Mouse (Mus musculus): ENCODE results near the gene Adh7. TPM values are rescaled to one million over a fixed set of nuclear protein-coding genes. Genes with fewer than 3 reads are reported as not detected.

The Adh7 gene
- not detected in 2 replicates for polyA plus RNA-seq (2014; fragmentation: Nextera tagmentation; extraction: Ambion mirVana)

DNA sequence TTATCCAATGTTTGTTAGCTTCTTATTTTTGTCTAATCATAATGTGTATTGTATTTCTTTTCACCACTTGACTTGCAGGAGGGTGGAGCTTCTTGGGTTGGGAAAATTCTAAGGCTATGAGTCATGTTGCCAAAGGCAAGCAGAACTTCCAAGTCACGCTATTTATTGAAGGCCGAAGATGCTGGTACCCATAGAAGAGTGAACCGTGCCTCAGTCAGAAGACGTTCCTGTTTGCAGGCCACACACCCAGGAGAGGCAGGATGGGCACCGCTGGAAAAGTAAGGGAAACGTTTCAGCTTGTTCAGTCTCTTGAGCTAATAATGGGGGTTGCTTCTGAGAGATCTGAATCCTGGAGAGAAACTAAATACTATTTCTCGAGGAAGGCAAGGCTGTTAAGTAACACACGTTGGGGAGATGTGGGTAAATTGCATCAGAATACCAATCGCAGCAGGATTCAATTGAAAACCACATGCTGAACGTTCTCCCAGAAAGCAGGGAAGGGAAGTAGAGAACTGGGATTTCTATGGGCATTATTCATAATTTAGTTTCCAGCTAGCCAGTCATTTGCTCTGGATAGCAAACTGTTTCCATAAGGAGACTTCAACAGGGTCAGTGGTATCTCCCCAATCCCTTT, at the start of gene Adh7:
Gene Adh7 (plus strand): TSS at position 130 of the 634 bp plus-strand sequence.
- H3K27ac ChIP-seq (replicated peaks in 1 of 2; ENCODE audit: control insufficient read depth in 1 of 2, insufficient read depth in 1 of 2, low read depth in 2 of 2, low read length in 2 of 2) = no peak within 1 kb of the TSS
- H3K36me3 ChIP-seq (ENCODE audit: control insufficient read depth, insufficient read depth, low read length) = no peaks in the 10 kb centered on the region
- H3K9me3 ChIP-seq (ENCODE audit: control insufficient read depth, low read length) = no peaks in the 10 kb centered on the region
- H3K9ac ChIP-seq (ENCODE audit: low read length) = no peak within 1 kb of the TSS
- 77% methylated on average over 10 of the region's 10 CpGs for WGBS
- no peak for ATAC-seq (ENCODE audit: insufficient number of reproducible peaks, insufficient read depth, low FRiP score, low read depth)
- no peak within 1 kb of the TSS for H3K4me2 ChIP-seq (ENCODE audit: low read length)
- H3K27me3 ChIP-seq (ENCODE audit: control insufficient read depth, insufficient read depth, low read length) = no peaks in the 10 kb centered on the region
- no peak within 1 kb of the TSS for H3K4me3 ChIP-seq (ENCODE audit: control insufficient read depth in 1 of 2, insufficient read depth in 1 of 2, low read depth in 1 of 2, low read length in 2 of 2)
- no peaks in the 10 kb centered on the region for H3K4me1 ChIP-seq (ENCODE audit: control insufficient read depth in 2 of 2, insufficient read depth in 2 of 2, low read length in 2 of 2)

DNA sequence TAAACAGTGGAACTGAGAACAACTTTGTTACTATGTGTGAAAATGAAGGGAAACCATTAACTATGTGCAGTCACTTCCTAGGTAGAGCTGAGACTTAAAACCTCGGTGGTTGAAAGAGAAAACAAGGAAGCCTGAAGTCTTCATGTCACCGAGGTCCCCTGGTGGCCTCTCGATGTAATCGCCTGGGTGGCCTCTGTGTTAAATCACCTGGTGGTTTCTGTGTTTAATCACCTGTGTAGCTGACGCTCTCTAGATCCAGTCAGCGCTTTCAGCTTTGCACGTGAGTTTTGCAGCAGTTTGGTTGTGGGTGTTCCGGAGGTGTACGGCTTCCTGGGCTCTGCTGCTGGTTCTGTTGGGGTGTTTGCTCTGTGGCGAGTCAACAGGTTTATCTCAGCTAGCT, 44.3 kb upstream of the Adh7 start:
- 72% methylated on average over 10 of the region's 10 CpGs for WGBS

DNA sequence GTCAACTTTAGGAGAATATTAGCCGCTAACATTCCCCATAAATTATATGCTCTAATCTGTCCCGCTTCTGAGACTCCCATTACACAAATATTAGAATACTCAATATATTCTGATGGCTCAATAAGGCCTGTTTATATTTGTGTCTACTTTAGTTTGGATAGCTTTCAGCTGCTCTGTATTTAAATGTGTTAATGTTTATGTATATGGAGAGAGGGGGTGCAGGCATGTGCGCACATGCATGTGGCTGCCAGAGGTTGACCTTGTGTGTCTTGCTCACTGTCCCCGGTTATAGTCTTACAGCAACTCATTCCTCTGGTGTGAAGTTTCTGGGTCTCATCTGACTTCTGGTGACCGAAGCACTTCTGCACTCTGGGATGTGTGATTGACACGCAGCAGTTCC, 42.0 kb upstream of the Adh7 start:
- Histone ChIP-seq H3K9ac (ENCODE audit: low read length) (no peak overlapping the region), H3K4me1 (ENCODE audit: control insufficient read depth in 2 of 2, insufficient read depth in 2 of 2, low read length in 2 of 2) (no peaks in the 10 kb centered on the region), H3K4me2 (ENCODE audit: low read length) (no peak overlapping the region), H3K27ac (replicated peaks in 1 of 2; ENCODE audit: control insufficient read depth in 1 of 2, insufficient read depth in 1 of 2, low read depth in 2 of 2, low read length in 2 of 2) (no peak overlapping the region), H3K4me3 (ENCODE audit: control insufficient read depth in 1 of 2, insufficient read depth in 1 of 2, low read depth in 1 of 2, low read length in 2 of 2) (no peak overlapping the region), H3K36me3 (ENCODE audit: control insufficient read depth, insufficient read depth, low read length) (no peaks in the 10 kb centered on the region), H3K9me3 (ENCODE audit: control insufficient read depth, low read length) (no peaks in the 10 kb centered on the region), H3K27me3 (ENCODE audit: control insufficient read depth, insufficient read depth, low read length) (no peaks in the 10 kb centered on the region)
- ATAC-seq (ENCODE audit: insufficient number of reproducible peaks, insufficient read depth, low FRiP score, low read depth) = no peak
- WGBS = 76% methylated on average over 6 of the region's 6 CpGs

More for the DNA sequence above, 44.3 kb upstream of the Adh7 start:
- Histone ChIP-seq H3K4me3 (ENCODE audit: control insufficient read depth in 1 of 2, insufficient read depth in 1 of 2, low read depth in 1 of 2, low read length in 2 of 2) (no peak overlapping the region), H3K4me1 (ENCODE audit: control insufficient read depth in 2 of 2, insufficient read depth in 2 of 2, low read length in 2 of 2) (no peaks in the 10 kb centered on the region), H3K9ac (ENCODE audit: low read length) (no peak overlapping the region), H3K4me2 (ENCODE audit: low read length) (no peak overlapping the region), H3K27ac (replicated peaks in 1 of 2; ENCODE audit: control insufficient read depth in 1 of 2, insufficient read depth in 1 of 2, low read depth in 2 of 2, low read length in 2 of 2) (no peak overlapping the region), H3K27me3 (ENCODE audit: control insufficient read depth, insufficient read depth, low read length) (no peaks in the 10 kb centered on the region), H3K9me3 (ENCODE audit: control insufficient read depth, low read length) (no peaks in the 10 kb centered on the region), H3K36me3 (ENCODE audit: control insufficient read depth, insufficient read depth, low read length) (no peaks in the 10 kb centered on the region)
- no peak for ATAC-seq (ENCODE audit: insufficient number of reproducible peaks, insufficient read depth, low FRiP score, low read depth)

DNA sequence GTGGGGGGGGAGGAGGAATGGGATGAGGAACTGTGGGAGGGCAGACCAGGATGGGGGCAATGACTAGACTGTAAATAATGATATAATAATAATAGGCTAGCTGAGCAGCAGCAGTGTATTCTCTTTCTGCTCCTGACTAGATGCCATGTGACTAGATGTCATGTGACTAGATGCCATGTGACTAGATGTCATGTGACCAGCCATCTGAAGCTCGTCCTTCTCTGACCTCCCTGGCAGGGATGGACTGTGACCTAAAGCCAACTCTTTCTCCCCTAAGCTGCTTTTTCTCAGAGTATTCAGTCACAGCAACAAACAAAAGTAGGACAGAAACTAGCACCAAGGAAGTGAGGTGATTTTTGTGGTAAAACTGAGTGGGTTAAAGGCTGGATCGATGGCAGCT, 35.5 kb upstream of the Adh7 start:
- no peak for ATAC-seq (ENCODE audit: insufficient number of reproducible peaks, insufficient read depth, low FRiP score, low read depth)
- WGBS = 76% methylated on average over 2 of the region's 2 CpGs
- H3K27me3 ChIP-seq (ENCODE audit: control insufficient read depth, insufficient read depth, low read length) = no peaks in the 10 kb centered on the region

DNA sequence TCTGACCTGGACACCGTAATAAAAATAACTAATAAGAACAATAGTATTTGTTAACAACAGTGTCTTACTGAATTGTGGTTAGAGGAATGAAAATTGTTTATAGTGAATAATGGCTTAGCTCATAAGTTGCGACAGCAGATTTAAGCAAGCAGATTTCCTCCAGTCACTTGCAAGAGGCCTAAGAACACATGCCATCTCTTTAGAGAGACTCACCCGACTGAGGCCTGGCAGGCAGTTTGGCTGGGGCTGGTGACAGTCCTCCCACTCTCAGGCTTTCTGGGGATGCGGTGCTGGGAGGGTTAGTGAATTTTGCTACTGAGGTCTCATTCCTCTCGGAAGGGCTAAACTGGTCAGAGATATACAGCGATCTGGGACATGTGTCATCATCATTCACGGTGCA, 34.2 kb upstream of the Adh7 start:
- no peak overlapping the region for H3K4me2 ChIP-seq (ENCODE audit: low read length)
- H3K9me3 ChIP-seq (ENCODE audit: control insufficient read depth, low read length) = no peaks in the 10 kb centered on the region
- 86% methylated on average over 7 of the region's 7 CpGs for WGBS
- no peaks in the 10 kb centered on the region for H3K36me3 ChIP-seq (ENCODE audit: control insufficient read depth, insufficient read depth, low read length)
- H3K4me3 ChIP-seq (ENCODE audit: control insufficient read depth in 1 of 2, insufficient read depth in 1 of 2, low read depth in 1 of 2, low read length in 2 of 2) = no peak overlapping the region
- no peaks in the 10 kb centered on the region for H3K4me1 ChIP-seq (ENCODE audit: control insufficient read depth in 2 of 2, insufficient read depth in 2 of 2, low read length in 2 of 2)
- H3K27ac ChIP-seq (replicated peaks in 1 of 2; ENCODE audit: control insufficient read depth in 1 of 2, insufficient read depth in 1 of 2, low read depth in 2 of 2, low read length in 2 of 2) = no peak overlapping the region
- no peak for ATAC-seq (ENCODE audit: insufficient number of reproducible peaks, insufficient read depth, low FRiP score, low read depth)
- H3K27me3 ChIP-seq (ENCODE audit: control insufficient read depth, insufficient read depth, low read length) = no peaks in the 10 kb centered on the region
- no peak overlapping the region for H3K9ac ChIP-seq (ENCODE audit: low read length)

More for the DNA sequence above, 35.5 kb upstream of the Adh7 start:
- Histone ChIP-seq H3K4me2 (ENCODE audit: low read length) (no peak overlapping the region), H3K27ac (replicated peaks in 1 of 2; ENCODE audit: control insufficient read depth in 1 of 2, insufficient read depth in 1 of 2, low read depth in 2 of 2, low read length in 2 of 2) (no peak overlapping the region), H3K4me1 (ENCODE audit: control insufficient read depth in 2 of 2, insufficient read depth in 2 of 2, low read length in 2 of 2) (no peaks in the 10 kb centered on the region), H3K36me3 (ENCODE audit: control insufficient read depth, insufficient read depth, low read length) (no peaks in the 10 kb centered on the region), H3K9me3 (ENCODE audit: control insufficient read depth, low read length) (no peaks in the 10 kb centered on the region), H3K9ac (ENCODE audit: low read length) (no peak overlapping the region), H3K4me3 (ENCODE audit: control insufficient read depth in 1 of 2, insufficient read depth in 1 of 2, low read depth in 1 of 2, low read length in 2 of 2) (no peak overlapping the region)

DNA sequence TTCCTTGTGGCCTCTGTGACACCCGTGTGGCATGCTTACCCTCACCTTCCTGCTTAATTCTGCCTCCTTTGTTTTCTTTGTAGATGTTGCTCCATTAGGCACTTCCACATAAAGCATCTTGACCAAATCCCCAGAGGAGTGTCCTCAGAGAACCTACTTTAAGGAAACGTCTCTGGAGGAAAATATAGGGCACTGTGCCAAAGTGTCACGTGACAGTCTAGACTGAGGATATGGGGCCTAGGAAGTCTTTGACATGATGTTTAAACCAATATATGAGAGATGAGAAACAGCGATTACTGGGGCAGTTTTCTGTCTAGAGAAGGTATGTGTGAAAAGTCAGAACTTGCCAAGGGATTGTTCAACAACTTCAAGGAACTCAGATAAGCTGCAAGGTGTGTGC, 32.3 kb upstream of the Adh7 start:
- Histone ChIP-seq H3K9ac (ENCODE audit: low read length) (no peak overlapping the region), H3K36me3 (ENCODE audit: control insufficient read depth, insufficient read depth, low read length) (no peaks in the 10 kb centered on the region), H3K27ac (replicated peaks in 1 of 2; ENCODE audit: control insufficient read depth in 1 of 2, insufficient read depth in 1 of 2, low read depth in 2 of 2, low read length in 2 of 2) (no peak overlapping the region), H3K4me2 (ENCODE audit: low read length) (no peak overlapping the region), H3K9me3 (ENCODE audit: control insufficient read depth, low read length) (no peaks in the 10 kb centered on the region), H3K4me3 (ENCODE audit: control insufficient read depth in 1 of 2, insufficient read depth in 1 of 2, low read depth in 1 of 2, low read length in 2 of 2) (no peak overlapping the region), H3K27me3 (ENCODE audit: control insufficient read depth, insufficient read depth, low read length) (no peaks in the 10 kb centered on the region), H3K4me1 (ENCODE audit: control insufficient read depth in 2 of 2, insufficient read depth in 2 of 2, low read length in 2 of 2) (no peaks in the 10 kb centered on the region)
- 46% methylated on average over 4 of the region's 4 CpGs for WGBS
- no peak for ATAC-seq (ENCODE audit: insufficient number of reproducible peaks, insufficient read depth, low FRiP score, low read depth)

DNA sequence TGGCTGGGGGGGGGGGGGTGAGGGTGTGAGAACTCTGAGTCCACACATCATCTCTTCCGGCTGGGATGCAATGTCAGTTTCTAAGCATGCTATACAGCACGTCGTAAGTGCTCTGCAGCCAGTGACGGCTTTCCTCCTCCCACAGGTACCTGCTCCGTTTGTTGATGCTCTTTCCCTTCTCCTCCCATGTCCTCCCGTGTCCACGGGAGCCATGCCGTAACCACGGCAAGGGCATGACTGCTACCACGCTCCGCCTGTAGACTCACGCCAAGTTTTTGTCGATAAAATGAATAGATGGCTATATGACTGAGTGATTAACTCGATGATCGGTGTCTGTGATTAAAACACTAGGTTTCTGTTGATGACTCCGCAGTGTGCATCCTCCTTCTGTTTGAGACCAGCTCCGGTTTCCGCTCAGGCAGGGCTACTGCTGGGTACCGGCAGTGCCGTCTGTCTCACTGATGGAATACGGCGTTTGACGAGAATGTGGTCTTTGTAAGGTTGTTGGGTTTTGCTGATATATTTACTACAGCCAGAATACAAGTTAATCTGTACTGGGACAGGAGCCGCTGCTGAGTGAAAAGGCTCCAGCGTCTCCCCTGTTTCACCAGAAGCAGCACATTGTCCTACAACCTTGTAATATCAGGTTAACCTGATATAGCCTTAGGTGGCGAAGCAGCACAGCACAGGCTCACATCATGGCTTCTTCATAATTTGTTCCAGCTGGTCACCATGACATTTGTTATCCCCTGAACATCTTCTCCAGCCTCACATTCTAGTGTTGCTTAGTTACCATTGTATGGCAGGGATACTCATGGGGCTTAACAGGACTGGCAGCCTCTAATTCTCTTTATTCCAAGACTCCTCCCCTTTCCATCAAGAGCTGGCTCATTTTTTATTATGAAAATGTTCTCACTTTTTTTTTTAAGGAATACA, 31.3 kb upstream of the Adh7 start:
- no peaks in the 10 kb centered on the region for H3K27me3 ChIP-seq (ENCODE audit: control insufficient read depth, insufficient read depth, low read length)
- H3K36me3 ChIP-seq (ENCODE audit: control insufficient read depth, insufficient read depth, low read length) = no peaks in the 10 kb centered on the region
- H3K4me3 ChIP-seq (ENCODE audit: control insufficient read depth in 1 of 2, insufficient read depth in 1 of 2, low read depth in 1 of 2, low read length in 2 of 2) = no peak overlapping the region
- no peak overlapping the region for H3K27ac ChIP-seq (replicated peaks in 1 of 2; ENCODE audit: control insufficient read depth in 1 of 2, insufficient read depth in 1 of 2, low read depth in 2 of 2, low read length in 2 of 2)
- 88% methylated on average over 26 of the region's 26 CpGs for WGBS
- no peaks in the 10 kb centered on the region for H3K4me1 ChIP-seq (ENCODE audit: control insufficient read depth in 2 of 2, insufficient read depth in 2 of 2, low read length in 2 of 2)
- H3K4me2 ChIP-seq (ENCODE audit: low read length) = no peak overlapping the region
- no peaks in the 10 kb centered on the region for H3K9me3 ChIP-seq (ENCODE audit: control insufficient read depth, low read length)
- no peak overlapping the region for H3K9ac ChIP-seq (ENCODE audit: low read length)
- no peak for ATAC-seq (ENCODE audit: insufficient number of reproducible peaks, insufficient read depth, low FRiP score, low read depth)

All from heart, embryonic 14.5 days (tissue).